Mouse (Mus musculus) left cerebral cortex, adult 8-10 months (tissue): ENCODE results near the gene Ccdc33. TPM values are rescaled to one million over a fixed set of nuclear protein-coding genes. Genes with fewer than 3 reads are reported as not detected.

Experiments
- DNase-seq, 2 experiments: peaks; one replicate each; pipeline ENCODE4 v3.0.0; 2022; ENCODE audit warnings: low spot score in 2 of 2
- total RNA-seq, 4 experiments: library from RNA; stranded (reverse); gene quantifications; 2 replicates each; pipeline ENCODE4 v1.2.4; 2022

Gene Ccdc33
- total RNA-seq, 4 experiments from 2014 or later = 1.1 to 2.3 (median 1.6) TPM

GRCm38 (mm10) chr9:58049861-58050260, 68.8 kb downstream of the Ccdc33 start:
- no peak for DNase-seq

GRCm38 (mm10) chr9:58049186-58049585, 69.4 kb downstream of the Ccdc33 start:
- no peak for DNase-seq

DNA sequence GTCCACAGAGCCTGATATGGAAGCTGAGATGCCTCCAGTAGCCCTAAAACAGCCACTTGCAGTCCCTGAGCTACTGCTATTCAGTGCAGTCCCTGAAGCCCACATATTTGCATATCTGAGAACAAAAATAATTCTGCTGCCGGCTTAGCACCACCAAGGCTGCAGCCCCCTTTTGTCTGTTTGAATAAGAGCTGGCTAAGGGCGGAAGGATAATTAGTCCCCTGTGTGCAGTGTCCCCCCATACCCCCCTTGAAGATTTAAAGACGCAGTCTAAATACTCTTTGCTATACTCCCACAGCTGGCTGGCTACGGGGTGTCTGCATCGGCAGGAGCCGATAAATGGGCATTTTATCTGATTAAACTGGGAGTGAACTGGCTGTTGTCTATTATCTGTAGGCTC, 70.0 kb downstream of the Ccdc33 start:
- no peak for DNase-seq

GRCm38 (mm10) chr9:58047061-58047460, 71.6 kb downstream of the Ccdc33 start:
- DNase-seq = no peak

- DNase-seq = no peak
Observed at GRCm38 (mm10) chr9:58045646-58046045, 73.0 kb downstream of the Ccdc33 start.

DNA sequence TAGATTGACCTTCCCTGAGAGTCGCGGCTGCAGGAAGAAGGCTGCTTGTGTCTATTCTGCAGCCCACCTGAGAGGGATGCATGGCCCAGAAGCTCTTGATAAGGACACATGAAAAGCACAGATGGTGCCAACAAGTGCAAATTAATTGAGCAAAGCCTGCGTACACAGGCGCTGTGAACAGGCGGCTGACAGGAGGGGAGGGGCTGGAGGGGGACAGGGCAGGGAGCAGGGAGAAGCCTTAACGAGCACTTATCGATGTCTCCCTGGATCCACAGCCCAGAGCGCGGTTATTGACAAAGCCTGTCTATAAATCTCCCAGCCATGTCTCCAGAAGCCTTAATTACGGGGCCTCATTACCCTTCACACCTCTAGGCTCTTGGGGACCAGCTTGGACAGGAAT, 73.8 kb downstream of the Ccdc33 start:
- no peak for DNase-seq

GRCm38 (mm10) chr9:58043496-58044017, 75.1 kb downstream of the Ccdc33 start:
- DNase-seq = no peak

DNA sequence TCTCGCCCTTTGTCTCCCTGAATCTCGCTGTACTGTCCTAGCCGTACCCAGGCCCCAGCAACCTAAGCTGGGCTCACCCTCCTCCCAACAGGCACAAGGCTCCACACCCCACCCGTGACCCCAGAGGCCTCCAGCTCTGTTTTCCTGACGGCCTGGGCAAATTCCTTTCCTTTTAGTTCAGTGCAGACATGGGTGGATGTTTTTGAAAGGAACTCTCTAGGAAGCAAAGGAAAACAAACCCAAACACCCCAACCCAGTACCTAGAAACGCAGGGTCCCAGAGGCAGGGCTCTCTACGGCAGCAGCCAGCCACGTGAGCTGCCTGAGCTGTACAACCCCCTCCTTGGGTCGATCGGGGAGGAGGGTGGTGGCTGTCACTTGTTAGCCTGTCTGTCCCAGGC, 76.2 kb downstream of the Ccdc33 start:
- no peak for DNase-seq

DNA sequence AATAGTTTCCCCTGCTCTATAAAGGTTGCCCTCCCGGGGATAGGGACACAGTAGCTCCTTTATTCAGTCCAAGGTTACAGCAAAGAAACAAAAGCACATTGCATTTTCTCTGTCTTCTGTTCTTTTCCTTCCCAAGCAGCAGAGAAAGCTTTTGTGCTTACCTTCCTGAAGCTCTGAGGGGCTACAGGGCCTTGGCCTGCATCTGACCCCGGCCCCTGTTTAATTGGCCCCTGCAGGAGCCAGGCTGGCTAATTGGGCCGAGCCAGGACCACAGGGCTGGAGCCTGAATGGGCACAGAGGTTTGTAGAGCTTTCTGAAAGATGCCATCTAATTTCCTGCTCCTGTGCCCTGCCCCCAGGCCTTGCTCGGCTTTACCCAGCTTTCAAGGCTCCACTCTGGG, 77.6 kb downstream of the Ccdc33 start:
- DNase-seq = no peak

DNA sequence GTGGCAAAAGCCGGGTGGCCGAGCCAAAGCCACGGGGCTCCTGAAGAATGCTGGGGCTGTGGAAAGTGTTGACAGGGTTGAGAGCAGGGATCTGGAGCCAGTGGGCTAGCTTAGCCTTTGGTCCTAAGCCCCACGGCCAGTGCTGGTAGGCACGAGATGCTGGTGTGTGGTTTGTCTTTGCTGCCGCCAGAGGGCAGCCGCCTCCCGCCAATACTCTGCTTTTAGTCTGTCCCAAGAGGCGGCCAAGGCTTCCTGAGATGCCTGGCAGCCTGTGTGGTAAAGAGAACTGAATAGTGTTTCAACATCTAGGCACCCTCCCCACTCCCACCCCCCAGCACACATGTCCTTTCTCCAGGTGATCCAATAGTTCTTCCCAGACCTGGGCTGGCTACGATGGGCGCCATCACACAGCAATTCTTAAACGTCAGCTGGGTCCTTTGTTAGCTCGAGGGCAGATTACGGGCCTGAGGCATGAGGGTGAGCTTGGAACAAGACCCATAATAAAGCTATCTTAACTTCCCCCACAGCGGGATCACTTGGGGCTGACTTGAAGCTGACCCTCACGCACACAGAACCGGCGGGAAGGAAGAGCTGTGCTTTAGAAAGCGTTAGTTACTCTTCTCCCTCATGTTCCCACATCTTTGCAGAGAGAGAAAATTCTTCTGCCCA, 80.0 kb downstream of the Ccdc33 start:
- peak; percentile 58 to 66 for DNase-seq

DNA sequence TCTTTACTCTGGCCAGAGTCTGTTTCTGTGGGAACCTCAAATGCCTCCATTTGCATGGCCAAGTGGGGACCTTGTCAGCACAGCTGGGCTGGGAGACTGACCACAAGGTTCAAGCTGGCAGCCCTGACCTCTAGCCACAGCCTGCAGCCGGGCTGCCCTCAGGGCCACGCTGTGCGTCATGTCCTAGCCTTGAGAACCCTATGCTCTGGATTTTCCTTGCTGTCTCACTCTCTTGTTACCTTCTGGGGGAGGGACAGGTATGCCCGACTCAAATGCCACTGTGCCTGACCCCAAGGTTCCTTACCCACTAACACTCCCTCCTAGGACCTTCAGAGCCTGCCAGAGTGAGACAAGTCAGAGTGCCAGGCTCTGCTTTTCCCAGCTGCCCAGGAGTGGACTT, 81.7 kb downstream of the Ccdc33 start:
- DNase-seq = no peak

GRCm38 (mm10) chr9:58035951-58036698, 82.5 kb downstream of the Ccdc33 start:
- no peak for DNase-seq

GRCm38 (mm10) chr9:58035519-58035918, 83.1 kb downstream of the Ccdc33 start:
- peak in 1 of 2 experiments; percentile 88 for DNase-seq

DNA sequence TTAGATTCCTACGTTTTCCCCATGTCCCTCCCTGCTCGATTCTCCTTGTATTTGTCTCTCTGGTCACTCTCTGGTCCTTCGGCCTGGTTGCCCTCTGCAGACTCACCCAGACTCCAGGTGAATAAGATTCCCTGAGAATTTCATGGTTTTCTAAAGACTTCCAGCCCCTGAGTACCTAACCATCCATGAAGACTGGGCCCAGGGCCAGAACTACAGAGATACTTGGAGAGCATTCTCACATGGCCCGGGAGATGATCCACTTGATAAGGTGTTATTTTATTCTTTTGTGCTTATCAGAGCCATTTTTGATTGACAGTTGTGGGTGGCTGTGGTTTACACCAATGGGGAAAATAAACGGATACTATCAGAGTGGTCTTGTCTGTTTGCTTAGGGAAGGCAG, 86.7 kb downstream of the Ccdc33 start:
- DNase-seq = no peak

- no peak for DNase-seq
Observed at GRCm38 (mm10) chr9:58029635-58030034, 89.0 kb downstream of the Ccdc33 start.

DNA sequence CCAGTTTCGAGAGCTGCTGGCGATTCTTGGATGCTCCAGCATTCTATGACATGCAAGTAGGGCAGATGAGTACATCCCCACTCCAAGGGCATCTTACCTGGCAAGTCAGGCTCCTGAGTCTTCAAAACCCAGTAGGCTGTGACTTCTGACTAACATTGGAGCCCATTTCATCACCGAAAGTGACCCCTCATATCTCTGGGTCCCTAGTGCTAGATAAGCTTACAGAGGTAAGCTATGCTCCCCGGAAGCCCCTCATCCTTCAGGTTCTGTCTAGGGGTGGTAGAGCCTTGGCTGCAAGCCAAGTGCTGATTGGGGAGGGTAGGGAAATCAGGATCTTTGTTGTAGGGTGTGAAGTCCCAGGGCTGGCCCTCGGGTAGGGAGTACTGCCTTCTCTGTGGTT, 89.8 kb downstream of the Ccdc33 start:
- DNase-seq = no peak

GRCm38 (mm10) chr9:58027426-58028180, 91.0 kb downstream of the Ccdc33 start:
- DNase-seq = no peak

DNA sequence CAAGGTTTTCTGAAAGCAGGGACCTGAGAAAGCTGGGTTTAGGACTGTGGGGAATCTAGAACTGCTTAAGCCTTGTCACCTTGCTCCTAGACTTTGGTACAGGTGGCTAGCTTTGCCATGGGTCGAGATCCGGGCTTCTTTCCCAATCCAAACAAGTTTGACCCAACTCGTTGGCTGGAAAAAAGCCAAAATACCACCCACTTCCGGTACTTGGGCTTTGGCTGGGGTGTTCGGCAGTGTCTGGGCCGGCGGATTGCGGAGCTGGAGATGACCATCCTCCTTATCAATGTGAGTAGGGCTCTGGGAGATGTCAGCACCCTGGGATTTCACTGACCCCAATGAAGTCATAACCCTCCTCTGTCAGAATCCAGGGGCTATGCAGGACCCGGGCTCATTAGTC, 92.6 kb downstream of the Ccdc33 start:
- no peak for DNase-seq

- no peak for DNase-seq
Observed at GRCm38 (mm10) chr9:58018385-58018784, 100.2 kb downstream of the Ccdc33 start.

DNA sequence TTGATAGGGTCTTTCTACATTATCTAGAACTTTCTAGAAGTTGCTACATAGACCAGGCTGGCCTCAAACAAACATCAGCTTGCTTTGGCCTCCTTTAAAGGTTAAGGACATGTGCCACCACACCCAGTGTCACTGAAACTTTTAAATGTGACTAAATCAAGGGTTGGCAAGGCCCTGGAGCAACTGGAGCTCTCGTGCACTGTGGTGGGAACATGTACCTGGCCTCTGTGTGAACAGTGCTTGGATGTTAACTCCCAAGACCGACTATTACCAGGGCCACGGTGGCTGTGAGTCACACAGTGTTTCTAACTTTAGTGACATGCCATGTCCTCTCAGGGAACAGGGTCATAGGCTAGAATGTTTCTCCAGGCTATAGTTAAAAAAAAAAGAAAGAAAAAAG, 101.7 kb downstream of the Ccdc33 start:
- no peak for DNase-seq

GRCm38 (mm10) chr9:58015856-58016255, 102.8 kb downstream of the Ccdc33 start:
- no peak for DNase-seq
